Mouse (Mus musculus) neutrophil, adult 5-6 weeks (primary cell): Measurements from ENCODE around the gene Atp5mpl. TPM values are rescaled to one million over a fixed set of nuclear protein-coding genes. Genes with fewer than 3 reads are reported as not detected.

Experiments used
- ATAC-seq: fragments of 151-379, 151-347 bp; 2 replicates; pipeline ENCODE4 v1.8.0; 2017; ENCODE audit warnings: mild to moderate bottlenecking, moderate TSS enrichment; ENCODE audit not compliant: insufficient number of reproducible peaks, poor library complexity, low FRiP score, severe bottlenecking; ENCODE audit errors: extremely low read depth
- total RNA-seq: library from RNA; stranded (forward); fragments of 200-1000 nt; gene quantifications from 2 replicates; pipeline ENCODE4 v1.2.3, GENCODE M21; 2017

Gene Atp5mpl
- total RNA-seq, result 88.4 and 107 TPM in 2 replicates

GRCm38 (mm10) chr12:111966683-111967173, at the start of gene Atp5mpl:
Gene Atp5mpl, minus strand, starts transcription at chr12:111966977.
- ATAC-seq, result peak; percentile 94

DNA sequence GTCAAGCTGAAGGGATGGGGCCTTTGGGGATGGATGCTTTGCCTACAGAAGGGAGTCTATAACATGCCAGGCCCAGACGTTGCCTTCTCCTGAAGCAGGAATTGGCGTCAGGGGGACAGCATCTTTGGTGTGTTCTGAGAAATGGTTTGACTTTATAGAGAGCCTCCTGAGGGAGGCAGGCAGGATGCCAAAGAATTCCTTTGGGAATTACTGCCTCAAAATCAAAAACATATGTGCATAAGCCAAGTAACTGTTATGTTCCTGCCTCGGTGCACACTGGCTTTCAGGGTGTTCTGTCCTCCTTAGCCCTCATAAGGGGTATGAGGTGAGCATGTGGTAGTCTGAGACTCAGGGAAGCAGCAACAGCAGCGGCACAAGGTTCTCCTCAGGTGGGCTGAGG, 49.6 kb upstream of the Atp5mpl start:
- no peak for ATAC-seq

DNA sequence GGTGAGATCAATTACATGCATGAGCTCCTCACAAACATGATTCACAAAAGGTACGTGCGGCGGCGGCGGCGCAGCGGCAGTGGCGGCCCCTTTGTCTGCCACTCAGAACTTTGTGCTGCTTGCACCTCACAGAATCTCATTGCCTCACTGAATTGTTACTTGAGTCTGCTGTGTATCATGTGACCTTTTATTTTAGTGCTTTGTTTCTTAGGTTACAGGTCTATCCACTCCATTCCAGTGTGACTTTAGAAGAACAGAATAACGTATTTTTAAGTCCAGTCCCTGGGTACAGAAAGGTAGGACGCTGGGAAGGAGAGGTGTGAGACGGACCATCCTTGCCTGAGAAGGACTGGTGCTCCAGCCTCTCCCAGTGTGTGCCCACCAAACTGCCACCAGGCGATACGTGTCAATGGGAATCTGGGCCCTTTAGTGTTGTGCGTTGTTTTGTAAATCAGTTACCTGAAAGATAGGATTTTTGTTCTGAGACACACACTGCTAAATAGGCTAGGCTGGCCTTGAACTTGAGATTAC, 46.6 kb upstream of the Atp5mpl start:
- ATAC-seq, result no peak

- no peak for ATAC-seq
Measured at GRCm38 (mm10) chr12:112012511-112013270, 45.9 kb upstream of the Atp5mpl start.

DNA sequence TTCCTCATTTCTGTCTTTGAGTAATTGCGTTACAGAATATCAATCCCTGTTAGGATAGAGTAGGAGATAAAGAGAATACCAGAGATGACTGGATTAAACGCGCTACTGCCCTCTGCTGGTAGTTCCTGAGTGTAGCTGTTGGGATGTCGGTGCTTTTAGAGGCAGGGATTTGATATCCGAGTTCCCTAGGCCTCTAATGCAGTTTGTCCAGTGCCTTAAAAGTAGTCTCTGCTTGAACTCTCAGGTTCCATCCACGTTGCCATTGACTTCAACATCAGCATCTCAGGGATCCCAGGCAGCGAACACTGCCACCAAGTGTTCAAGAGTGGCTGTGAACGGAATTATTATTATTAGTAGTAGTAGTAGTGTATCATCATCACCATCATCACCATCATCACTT, 34.4 kb upstream of the Atp5mpl start:
- ATAC-seq, result no peak

DNA sequence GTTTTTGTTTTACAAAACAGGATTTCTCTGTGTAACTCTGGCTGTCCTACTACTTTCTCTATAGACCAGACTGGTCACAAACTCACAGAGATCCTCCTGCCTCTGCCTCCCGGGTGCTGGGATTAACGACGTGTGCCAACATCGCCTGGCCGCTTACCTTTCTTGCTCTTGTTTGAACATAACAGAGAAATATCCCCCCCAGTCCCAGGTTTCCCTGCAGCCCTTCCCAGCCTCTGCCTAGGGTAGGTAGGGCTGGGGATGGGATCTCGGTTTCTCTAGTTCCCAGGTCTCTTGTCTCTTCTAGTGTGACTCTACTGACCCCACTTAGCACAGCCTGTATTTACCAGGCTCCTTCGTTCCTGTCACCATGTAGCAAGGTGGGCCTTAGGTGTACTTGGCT, 33.0 kb upstream of the Atp5mpl start:
- ATAC-seq, result no peak

GRCm38 (mm10) chr12:111995161-111995560, 28.4 kb upstream of the Atp5mpl start:
- ATAC-seq, result no peak

DNA sequence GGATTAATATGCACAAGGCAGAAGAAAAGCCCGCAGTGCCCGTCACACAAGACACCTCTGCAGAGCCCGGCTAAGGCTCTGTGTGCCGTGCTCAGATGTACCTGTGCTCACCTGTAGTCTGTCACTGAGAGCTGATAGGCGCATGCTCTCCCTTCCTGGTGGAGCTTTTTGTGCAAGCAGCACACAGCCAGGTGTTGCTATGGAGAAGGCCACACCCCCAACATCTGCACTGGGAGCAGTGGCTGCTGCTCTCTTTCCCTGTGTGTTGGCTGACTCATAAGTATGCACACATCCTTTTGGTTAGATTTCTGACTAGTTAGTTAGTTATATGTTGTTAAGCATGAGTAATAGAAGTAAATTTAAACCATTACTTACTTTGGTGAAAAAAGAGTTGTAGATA, 25.8 kb upstream of the Atp5mpl start:
- no peak for ATAC-seq

DNA sequence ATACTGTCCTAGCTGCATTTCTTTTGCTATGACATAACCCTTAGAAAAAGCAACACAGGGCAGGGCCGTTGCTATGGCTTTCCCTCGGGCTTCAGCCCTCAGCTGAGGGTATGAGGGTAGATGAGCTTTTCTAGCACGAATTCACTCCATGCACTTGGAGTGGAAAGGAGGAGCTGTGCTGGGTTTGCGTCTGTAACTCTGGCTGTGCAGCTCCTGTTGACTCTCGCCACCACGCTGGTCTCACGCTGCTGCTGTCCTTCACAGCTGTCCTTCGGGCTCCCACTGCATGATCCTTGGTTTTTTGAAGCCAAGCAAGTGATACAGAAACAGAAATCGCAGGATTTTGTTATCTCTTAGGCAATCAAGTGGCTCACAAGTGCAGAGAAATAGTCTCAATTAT, 20.0 kb upstream of the Atp5mpl start:
- no peak for ATAC-seq

DNA sequence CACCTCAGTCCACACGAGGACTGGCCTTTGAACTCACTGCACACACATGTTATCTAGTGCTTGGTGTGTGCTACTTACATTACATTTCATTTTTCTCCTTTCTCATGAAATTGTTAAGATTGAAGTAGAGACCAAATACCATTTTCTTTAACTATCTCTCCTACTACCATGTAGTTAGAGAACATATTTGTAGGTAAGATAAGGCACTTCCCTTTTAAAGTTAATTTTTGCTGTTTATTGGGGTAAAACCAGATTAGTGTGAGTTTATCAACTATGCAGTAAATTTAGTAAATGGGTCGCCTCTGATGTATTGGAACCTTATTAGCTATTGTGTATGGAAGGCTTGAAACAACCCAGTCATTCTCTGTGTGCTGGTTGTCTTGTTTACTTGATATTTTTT, 16.4 kb upstream of the Atp5mpl start:
- no peak for ATAC-seq

DNA sequence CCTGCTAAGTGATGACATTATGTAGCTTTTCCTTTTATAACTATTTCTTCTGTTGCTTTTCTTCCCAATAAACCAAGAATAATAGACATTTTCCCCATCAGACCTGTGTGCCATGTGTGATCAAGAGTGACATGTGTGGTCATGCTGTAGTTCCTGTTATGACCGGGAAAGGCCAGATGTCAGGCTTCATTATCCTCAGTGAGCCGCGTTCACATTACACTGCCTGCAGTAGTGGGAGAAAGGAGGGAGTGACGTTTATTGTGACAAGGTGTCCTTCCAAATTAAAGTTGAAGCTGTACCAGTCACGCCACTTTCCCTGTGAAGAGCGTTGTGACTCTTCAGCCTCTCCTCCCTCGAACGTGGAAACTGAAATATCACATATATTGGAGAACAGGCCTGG, 15.1 kb upstream of the Atp5mpl start:
- no peak for ATAC-seq

DNA sequence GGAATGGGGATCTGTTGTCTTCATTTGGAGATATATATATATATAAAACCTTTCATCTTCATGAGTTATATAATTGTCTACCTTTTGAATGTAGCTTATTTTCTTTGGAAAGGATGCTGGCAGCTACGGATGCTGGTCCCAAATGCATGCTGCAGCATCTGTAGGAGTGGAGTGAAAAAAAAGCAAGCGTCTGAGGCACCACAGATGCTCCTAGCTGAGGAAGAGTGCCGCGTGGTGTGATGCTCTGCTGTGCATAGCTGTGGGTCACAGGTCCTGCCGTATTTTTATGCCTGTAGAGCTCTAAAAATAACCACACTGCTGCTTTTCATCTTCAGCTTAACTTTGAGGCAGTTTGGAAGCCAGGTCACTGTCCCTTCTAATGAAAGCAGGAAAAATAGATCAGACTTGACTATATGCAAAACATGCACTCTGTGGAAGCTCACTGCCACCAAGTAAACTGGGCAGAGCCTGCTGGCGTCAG, 14.2 kb upstream of the Atp5mpl start, which contains the start of gene Rd3l:
Gene Rd3l (minus strand): TSS at position 431 of the 481 bp plus-strand sequence.
- no peak for ATAC-seq

- ATAC-seq, result no peak
Measured at GRCm38 (mm10) chr12:111978274-111978673, 11.5 kb upstream of the Atp5mpl start.

DNA sequence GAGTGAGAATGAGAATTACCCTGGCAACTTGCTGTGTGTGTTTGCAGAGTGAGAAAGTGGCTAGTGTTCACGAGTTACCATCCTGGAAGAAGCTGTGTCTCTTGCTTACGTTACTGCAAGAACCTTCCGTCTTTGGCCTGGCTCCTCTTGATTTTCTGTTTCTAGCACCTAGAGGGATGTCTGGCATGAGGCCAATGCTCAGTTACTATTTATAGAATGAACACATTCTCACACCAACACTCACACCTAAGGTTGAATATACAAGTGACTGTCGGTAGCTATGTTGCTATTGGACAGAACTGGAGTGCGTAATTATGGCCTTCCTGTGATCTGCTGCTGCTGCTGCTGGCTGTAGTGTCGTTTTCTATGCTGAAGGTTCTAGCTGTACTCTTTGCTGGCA, 10.4 kb upstream of the Atp5mpl start:
- ATAC-seq, result no peak

- ATAC-seq, result no peak
Measured at GRCm38 (mm10) chr12:111974578-111974977, 7.8 kb upstream of the Atp5mpl start.

GRCm38 (mm10) chr12:111972504-111972903, 5.7 kb upstream of the Atp5mpl start:
- ATAC-seq, result no peak

- no peak for ATAC-seq
Measured at GRCm38 (mm10) chr12:111971231-111971686, 4.5 kb upstream of the Atp5mpl start, which contains the start of gene Tdrd9. Gene Tdrd9, plus strand, starts transcription at chr12:111971559.

DNA sequence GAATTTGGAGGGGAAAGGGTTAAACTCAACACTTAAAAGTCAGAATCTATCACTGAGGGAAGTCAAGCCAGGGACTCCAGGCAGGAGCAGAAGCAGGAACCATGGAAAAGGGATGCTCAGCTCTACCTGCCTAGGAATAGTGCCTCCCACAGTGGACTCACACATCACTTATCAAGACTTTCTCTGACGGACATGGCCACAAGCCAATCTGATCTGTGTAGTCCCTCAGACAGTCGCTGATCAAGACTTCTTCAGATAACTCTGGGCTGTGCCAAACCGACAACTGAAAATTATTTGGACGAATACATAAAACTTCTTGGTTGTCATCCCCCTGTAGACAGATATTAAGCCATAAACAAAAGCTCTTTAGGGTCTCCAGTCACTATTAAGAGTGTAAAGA, 3.3 kb upstream of the Atp5mpl start:
- no peak for ATAC-seq

GRCm38 (mm10) chr12:111963339-111963738, 3.4 kb downstream of the Atp5mpl start:
- ATAC-seq, result no peak
